Mouse (Mus musculus) spleen, adult 2 months (tissue): ENCODE measurements at regions not wholly inside any gene's neighbourhood (a gene's known extent, or its start where the extent isn't known, plus 50 kb on each side); places are given as distances from the start of the nearest gene placed in this dataset.

Experiments
- CTCF ChIP-seq: fragments of 200-500 bp; IDR thresholded peaks from 2 replicates; pipeline ENCODE4 v1.5.1; 2011; ENCODE audit warnings: mild to moderate bottlenecking, inconsistent platforms; ENCODE audit not compliant: insufficient read depth, insufficient read length, insufficient replicate concordance; ENCODE audit errors: extremely low read depth
- POLR2A ChIP-seq: fragments of 200-500 bp; IDR thresholded peaks from 2 replicates; pipeline ENCODE4 v1.6.1; 2011; ENCODE audit warnings: low read depth, low read length, inconsistent platforms

- TF ChIP-seq CTCF: no peak
- no peak for TF ChIP-seq POLR2A
Observed at GRCm38 (mm10) chr8:46400595-46400994, 70.2 kb upstream of the Acsl1 start.
